In the genomic region with DNA sequence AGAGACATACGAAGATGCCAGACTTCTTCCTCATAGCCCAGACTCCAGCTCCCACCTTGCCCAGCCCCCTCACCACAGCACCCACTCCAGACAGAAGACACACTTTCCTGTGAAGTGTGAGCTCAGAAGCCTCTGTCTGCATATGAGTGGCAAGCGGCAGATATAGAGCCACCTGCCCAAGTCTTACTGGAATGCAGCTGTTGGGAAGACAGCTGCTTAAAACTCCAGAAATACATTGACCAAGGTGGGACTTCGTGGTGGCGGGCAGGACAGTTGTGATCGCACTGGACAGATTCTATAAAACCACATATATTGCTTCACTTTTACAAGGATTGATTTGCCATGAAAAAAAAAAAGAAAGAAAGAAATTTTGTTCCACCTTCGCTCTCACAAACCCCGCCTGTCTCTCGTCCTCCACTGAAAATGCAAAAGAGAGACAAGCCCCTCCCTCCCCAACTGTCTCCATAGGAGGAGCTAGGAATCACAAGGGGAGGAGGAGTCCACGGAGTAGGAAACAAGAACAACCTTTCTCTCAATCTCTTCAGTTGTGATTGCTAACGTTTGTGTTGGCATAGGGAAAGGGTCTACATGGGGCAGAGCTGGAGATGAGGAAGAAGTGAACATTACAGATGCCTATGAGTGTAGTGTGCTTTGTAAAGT, we compare ENCODE assay signal across 16 mouse cellular contexts. TPM values are rescaled to one million over a fixed set of nuclear protein-coding genes. Genes with fewer than 3 reads are reported as not detected.
DNase-seq lines count a peak whose midpoint lies in the region; ATAC-seq and TF ChIP-seq lines count a peak whose summit lies in the region.
"Had no signal": no experiment of that assay in that cellular context is flagged by ENCODE, and none has a peak within 500 bp of the region (broad histone marks: within the 10 kb centered on the region; RNA-seq: fewer than 3 reads in every experiment).

No protein-coding gene starts in this region.

- no peaks in the 10 kb centered on the region for H3K9me3 ChIP-seq in hindbrain, embryonic 14.5 days (ENCODE audit: control insufficient read depth, low read length)
- H3K9me3 ChIP-seq in hindbrain, embryonic 12.5 days (replicated peaks), result no peaks in the 10 kb centered on the region
- H3K9me3 ChIP-seq in embryonic facial prominence, embryonic 14.5 days (ENCODE audit: control insufficient read depth, low read length), result no peaks in the 10 kb centered on the region
- H3K9me3 ChIP-seq: embryonic facial prominence, embryonic 12.5 days had no signal

- H3K79me3 ChIP-seq in C2C12 (ENCODE audit: low read depth), result no peaks in the 10 kb centered on the region

- no peak overlapping the region for H3K4me3 ChIP-seq in hindbrain, embryonic 14.5 days (replicated peaks; ENCODE audit: low read length)
- H3K4me3 ChIP-seq in hindbrain, embryonic 12.5 days, result no peak overlapping the region
- no peak overlapping the region for H3K4me3 ChIP-seq in C2C12 (ENCODE audit: insufficient read depth, poor library complexity, severe bottlenecking)
- H3K4me3 ChIP-seq in embryonic facial prominence, embryonic 14.5 days (ENCODE audit: low read depth, low read length), result no peak overlapping the region
- H3K4me3 ChIP-seq: embryonic facial prominence, embryonic 12.5 days had no signal

- no peak overlapping the region for H3ac ChIP-seq in C2C12 (ENCODE audit: control insufficient read depth, insufficient read length, low read depth)

- no peak overlapping the region for H3K9ac ChIP-seq in hindbrain, embryonic 14.5 days
- H3K9ac ChIP-seq in hindbrain, embryonic 12.5 days, result no peak overlapping the region
- no peak overlapping the region for H3K9ac ChIP-seq in embryonic facial prominence, embryonic 14.5 days (ENCODE audit: low read depth, low read length)
- H3K9ac ChIP-seq: embryonic facial prominence, embryonic 12.5 days had no signal

- H3K79me2 ChIP-seq in C2C12 (ENCODE audit: control insufficient read depth, insufficient read depth), result no peaks in the 10 kb centered on the region

- 1% methylated on average over 10 of the region's 10 CpGs for WGBS in hindbrain, embryonic 14.5 days
- WGBS in hindbrain, embryonic 12.5 days, result 3% methylated on average over 10 of the region's 10 CpGs
- 3% methylated on average over 10 of the region's 10 CpGs for WGBS in embryonic facial prominence, embryonic 14.5 days

- H3K36me3 ChIP-seq in hindbrain, embryonic 14.5 days (replicated peaks; ENCODE audit: control insufficient read depth, insufficient read depth), result no peaks in the 10 kb centered on the region
- no peaks in the 10 kb centered on the region for H3K36me3 ChIP-seq in hindbrain, embryonic 12.5 days
- H3K36me3 ChIP-seq in C2C12 (ENCODE audit: control insufficient read depth, insufficient read depth), result no peaks in the 10 kb centered on the region
- no peaks in the 10 kb centered on the region for H3K36me3 ChIP-seq in embryonic facial prominence, embryonic 14.5 days (ENCODE audit: control insufficient read depth, insufficient read depth, low read length)
- H3K36me3 ChIP-seq: embryonic facial prominence, embryonic 12.5 days had no signal

- peaks cover 8% of the 10 kb centered on the region for H3K4me1 ChIP-seq in hindbrain, embryonic 14.5 days (replicated peaks; ENCODE audit: control insufficient read depth, insufficient read depth, low read length)
- H3K4me1 ChIP-seq in hindbrain, embryonic 12.5 days, result peaks cover 11% of the 10 kb centered on the region
- H3K4me1 ChIP-seq in embryonic facial prominence, embryonic 14.5 days (ENCODE audit: control insufficient read depth, insufficient read depth, low read length), result peaks cover 6% of the 10 kb centered on the region; the same call in 1 of the 2 replicates

- H3K4me2 ChIP-seq in hindbrain, embryonic 14.5 days (replicated peaks), result no peak overlapping the region
- H3K4me2 ChIP-seq in hindbrain, embryonic 12.5 days (replicated peaks), result no peak overlapping the region
- H3K4me2 ChIP-seq in embryonic facial prominence, embryonic 14.5 days (ENCODE audit: low read depth, low read length), result peak overlapping the region; percentile 23
- H3K4me2 ChIP-seq: embryonic facial prominence, embryonic 12.5 days had no signal

- no peak for DNase-seq in hindbrain, embryonic 14.5 days (ENCODE audit: low spot score)
- DNase-seq in ES-CJ7 (ENCODE audit: low read depth, low spot score), result peak; percentile 61
- DNase-seq in embryonic facial prominence, embryonic 14.5 days (ENCODE audit: low spot score), result peak; percentile 61
- no peak for DNase-seq in left cerebral cortex, adult 18-20 months (ENCODE audit: low spot score in 2 of 2)
- no peak for DNase-seq in cerebellum, postnatal 25 days
- no peak for DNase-seq in right cerebral cortex, postnatal 14 days
- DNase-seq: adrenal gland, adult 2 months; kidney, postnatal 10 days; lung, adult 2 months; spleen, adult 18-20 months had no signal

- TF ChIP-seq CTCF in C2C12 (IDR thresholded peaks at IDR 0.05; ENCODE audit: control insufficient read depth, insufficient read depth, insufficient read length), result no peak

- 0 out of 2 replicates have a peak, but pooled peaks have one; percentile 29 for ATAC-seq in hindbrain, embryonic 14.5 days (ENCODE audit: low FRiP score)
- ATAC-seq in hindbrain, embryonic 12.5 days (ENCODE audit: low FRiP score), result no peak
- no peak for ATAC-seq in embryonic facial prominence, embryonic 14.5 days (ENCODE audit: low read depth)

- peaks cover 78% of the 10 kb centered on the region for H3K27me3 ChIP-seq in hindbrain, embryonic 14.5 days (ENCODE audit: control insufficient read depth, insufficient read depth, low read length)
- peaks cover 77% of the 10 kb centered on the region for H3K27me3 ChIP-seq in hindbrain, embryonic 12.5 days
- H3K27me3 ChIP-seq in C2C12 (ENCODE audit: control insufficient read depth, insufficient read depth, insufficient read length), result no peaks in the 10 kb centered on the region
- H3K27me3 ChIP-seq in embryonic facial prominence, embryonic 14.5 days (replicated peaks; ENCODE audit: control insufficient read depth, insufficient read depth, low read length), result peaks cover 70% of the 10 kb centered on the region

- no peak overlapping the region for H3K27ac ChIP-seq in hindbrain, embryonic 14.5 days
- H3K27ac ChIP-seq in hindbrain, embryonic 12.5 days, result no peak overlapping the region
- no peak overlapping the region for H3K27ac ChIP-seq in embryonic facial prominence, embryonic 14.5 days (replicated peaks; ENCODE audit: low read depth, low read length)
- H3K27ac ChIP-seq: embryonic facial prominence, embryonic 12.5 days had no signal

TF ChIP-seq in C2C12, 6 proteins besides CTCF, POLR2A, EP300 and RAD21:
- TF ChIP-seq USF1 (IDR thresholded peaks at IDR 0.05; ENCODE audit: low read depth) (no peak), CEBPB (IDR thresholded peaks at IDR 0.05; ENCODE audit: low read depth) (no peak), MYOD1 (IDR thresholded peaks at IDR 0.05; ENCODE audit: control insufficient read depth, insufficient read length, low read depth) (peak; percentile 60)

RNA-seq across cellular contexts. Expression of a gene that starts 7.2 kb away (rescaled TPM):
- 0.20 TPM in 1 of 2 replicates, not detected in the other for polyA plus RNA-seq in hindbrain, embryonic 14.5 days (2014; fragmentation: Nextera tagmentation; extraction: Ambion mirVana)
- polyA plus RNA-seq in hindbrain, embryonic 12.5 days (2016; fragmentation: Nextera tagmentation; extraction: Ambion mirVana), result 1.9 and 9.0 TPM in 2 replicates
- polyA plus RNA-seq in C2C12 (2012; fragmentation: generic; extraction: Trizol), result 1.2 TPM
- polyA plus RNA-seq in embryonic facial prominence, embryonic 14.5 days (2014; fragmentation: Nextera tagmentation; extraction: Ambion mirVana), result 53.2 and 53.3 TPM in 2 replicates
- not detected for total RNA-seq in left cerebral cortex, adult 18-20 months (2021)
- total RNA-seq: adrenal gland, adult 2 months; hematopoietic stem cell, adult 5-6 weeks; megakaryocyte-erythroid progenitor cell, adult 5-6 weeks; MEL had no signal

Comparison
In these comparisons a context has a peak if more than half of its experiments do, and no peak if none do; other contexts are left out.
1. DNase-seq: peak in ES-CJ7 (single experiment) and embryonic facial prominence, embryonic 14.5 days (single experiment); none in hindbrain, embryonic 14.5 days (single experiment), left cerebral cortex, adult 18-20 months (0 of 2), cerebellum, postnatal 25 days (0 of 2) and right cerebral cortex, postnatal 14 days (single experiment).